Mouse (Mus musculus) bone marrow, adult 2 months (tissue): ENCODE data around the gene Slc1a5. TPM values are rescaled to one million over a fixed set of nuclear protein-coding genes. Genes with fewer than 3 reads are reported as not detected.

Experiments
- H3K27ac ChIP-seq: fragments of 200-500 bp; 2 replicates; pipeline ENCODE4 v1.5.1; 2012; ENCODE audit warnings: low read depth, mild to moderate bottlenecking, control low read depth, inconsistent platforms, low read length; ENCODE audit not compliant: control insufficient read depth, poor library complexity, insufficient read depth
- H3K4me1 ChIP-seq: fragments of 200-500 bp; 2 replicates; pipeline ENCODE4 v1.6.1; 2011; ENCODE audit warnings: low read length; ENCODE audit not compliant: control insufficient read depth, insufficient read depth
- H3K4me3 ChIP-seq: fragments of 200-500 bp; replicated peaks from 2 replicates; pipeline ENCODE3; 2011; ENCODE audit warnings: mild to moderate bottlenecking, low read depth, low read length, control low read depth; ENCODE audit not compliant: control insufficient read depth
- CTCF ChIP-seq: fragments of 200-500 bp; IDR thresholded peaks from 2 replicates; pipeline ENCODE4 v1.5.1; 2011; ENCODE audit warnings: low read length, control low read depth; ENCODE audit not compliant: control insufficient read depth, insufficient read depth
- POLR2A ChIP-seq: fragments of 200-500 bp; IDR thresholded peaks from 2 replicates; pipeline ENCODE4 v1.6.1; 2011; ENCODE audit warnings: low read depth, mild to moderate bottlenecking, control low read depth, low read length, borderline replicate concordance; ENCODE audit not compliant: control insufficient read depth
- WGBS: fragments of 180-500 bp; shearing (Covaris S2); methylation state at CpG from one replicate; pipeline ENCODE4 v1.1.7; 2018; 5-methylcytosine and 5-hydroxymethylcytosine counted together
- polyA plus RNA-seq: library from polyadenylated mRNA; stranded (reverse); fragments of >200 nt; gene quantifications from 2 replicates; pipeline ENCODE4 v1.2.4, GENCODE M21; 2011; ENCODE audit warnings: low replicate concordance; ENCODE audit not compliant: missing spikeins, insufficient read depth, insufficient read length

The Slc1a5 gene
- polyA plus RNA-seq, 1 experiment = 343 TPM

- no peak overlapping the region for H3K4me3 ChIP-seq
- H3K27ac ChIP-seq = no peak overlapping the region
- no peaks in the 10 kb centered on the region for H3K4me1 ChIP-seq
- TF ChIP-seq CTCF = no peak
- no peak for TF ChIP-seq POLR2A
- 68% methylated on average over 2 of the region's 2 CpGs for WGBS
Observed at GRCm38 (mm10) chr7:16766443-16766842, 14.7 kb upstream of the Slc1a5 start.

- 49% methylated on average over 5 of the region's 5 CpGs for WGBS
Observed at GRCm38 (mm10) chr7:16775888-16776287, 5.3 kb upstream of the Slc1a5 start.

GRCm38 (mm10) chr7:16780076-16780475 is 1.1 kb upstream of the Slc1a5 start:
- 82% methylated on average over 5 of the region's 5 CpGs for WGBS
- TF ChIP-seq POLR2A (no peak), CTCF (no peak)
- Histone ChIP-seq H3K4me1 (peaks cover 6% of the 10 kb centered on the region; the same call in 1 of the 2 replicates), H3K4me3 (no peak overlapping the region), H3K27ac (no peak overlapping the region)

More at GRCm38 (mm10) chr7:16775888-16776287, 5.3 kb upstream of the Slc1a5 start:
- Histone ChIP-seq H3K4me1 (peaks cover 1% of the 10 kb centered on the region; the same call in 1 of the 2 replicates), H3K27ac (no peak overlapping the region), H3K4me3 (no peak overlapping the region)
- TF ChIP-seq POLR2A (no peak), CTCF (no peak)

GRCm38 (mm10) chr7:16781555-16781815 is 345 bp downstream of the Slc1a5 start:
- Histone ChIP-seq H3K4me3 (peak overlapping the region; percentile 93), H3K27ac (peak overlapping the region; percentile 84), H3K4me1 (peaks cover 6% of the 10 kb centered on the region; the same call in 1 of the 2 replicates)
- TF ChIP-seq CTCF (no peak), POLR2A (no peak)
- under 1% methylated on average over 10 of the region's 10 CpGs for WGBS

- under 1% methylated on average over 60 of the region's 60 CpGs for WGBS
Observed at GRCm38 (mm10) chr7:16781816-16782554, 845 bp downstream of the Slc1a5 start.

GRCm38 (mm10) chr7:16782555-16783125 is 1.5 kb downstream of the Slc1a5 start:
- peak; percentile 6; the same call in 1 of the 2 replicates for TF ChIP-seq CTCF
- no peak for TF ChIP-seq POLR2A
- WGBS = 1% methylated on average over 11 of the region's 11 CpGs
- H3K27ac ChIP-seq = peak overlapping the region; percentile 84
- peaks cover 6% of the 10 kb centered on the region; the same call in 1 of the 2 replicates for H3K4me1 ChIP-seq
- peak overlapping the region; percentile 93 for H3K4me3 ChIP-seq

More at GRCm38 (mm10) chr7:16781816-16782554, 845 bp downstream of the Slc1a5 start:
- H3K27ac ChIP-seq = peak overlapping the region; percentile 84
- TF ChIP-seq POLR2A (peak; percentile 32; the same call in 1 of the 2 replicates), CTCF (no peak; the same call in 1 of the 2 replicates)
- H3K4me3 ChIP-seq = peak overlapping the region; percentile 93
- H3K4me1 ChIP-seq = peaks cover 6% of the 10 kb centered on the region; the same call in 1 of the 2 replicates

- WGBS = 7% methylated on average over 10 of the region's 10 CpGs
- Histone ChIP-seq H3K27ac (peak overlapping the region; percentile 84), H3K4me3 (peak overlapping the region; percentile 93), H3K4me1 (peaks cover 6% of the 10 kb centered on the region; the same call in 1 of the 2 replicates)
- TF ChIP-seq POLR2A (peak; percentile 81), CTCF (no peak)
Observed at GRCm38 (mm10) chr7:16783224-16783688, 2.1 kb downstream of the Slc1a5 start.

- 40% methylated on average over 17 of the region's 17 CpGs for WGBS
- H3K4me3 ChIP-seq = peak overlapping the region; percentile 93
- peaks cover 6% of the 10 kb centered on the region; the same call in 1 of the 2 replicates for H3K4me1 ChIP-seq
- peak overlapping the region; percentile 84 for H3K27ac ChIP-seq
- peak; percentile 29; the same call in 1 of the 2 replicates for TF ChIP-seq POLR2A
- TF ChIP-seq CTCF = no peak
Observed at GRCm38 (mm10) chr7:16783758-16784415, 2.7 kb downstream of the Slc1a5 start.
